Mouse (Mus musculus): ENCODE measurements around the gene Prkcsh. TPM values are rescaled to one million over a fixed set of nuclear protein-coding genes. Genes with fewer than 3 reads are reported as not detected.

The Prkcsh gene
- polyA plus RNA-seq, 1 experiment from 2014 or later, result 121 TPM

- H3K4me2 ChIP-seq (ENCODE audit: low read depth, low read length), result no peak overlapping the region
- 24% methylated on average over 2 of the region's 2 CpGs for WGBS
- H3K9me3 ChIP-seq (ENCODE audit: control insufficient read depth, low read length), result no peaks in the 10 kb centered on the region
- no peak overlapping the region for H3K27ac ChIP-seq (ENCODE audit: low read length)
- no peaks in the 10 kb centered on the region for H3K36me3 ChIP-seq (ENCODE audit: control insufficient read depth, insufficient read depth, low read length)
- H3K4me3 ChIP-seq (ENCODE audit: low read length), result no peak overlapping the region
- H3K9ac ChIP-seq (ENCODE audit: low read depth, low read length), result no peak overlapping the region
- H3K27me3 ChIP-seq (replicated peaks; ENCODE audit: control insufficient read depth, insufficient read depth, low read length), result no peaks in the 10 kb centered on the region; the same call in 1 of the 2 replicates
- no peaks in the 10 kb centered on the region for H3K4me1 ChIP-seq (ENCODE audit: control insufficient read depth, insufficient read depth, low read length)
- no peak for ATAC-seq
These were observed 24.6 kb upstream of the Prkcsh start for GRCm38 (mm10) chr9:21977972-21978371.

GRCm38 (mm10) chr9:21978398-21979128 is 24.0 kb upstream of the Prkcsh start:
- Histone ChIP-seq H3K27me3 (replicated peaks; ENCODE audit: control insufficient read depth, insufficient read depth, low read length) (no peaks in the 10 kb centered on the region; the same call in 1 of the 2 replicates), H3K4me3 (ENCODE audit: low read length) (no peak overlapping the region), H3K9me3 (ENCODE audit: control insufficient read depth, low read length) (no peaks in the 10 kb centered on the region), H3K36me3 (ENCODE audit: control insufficient read depth, insufficient read depth, low read length) (no peaks in the 10 kb centered on the region), H3K4me2 (ENCODE audit: low read depth, low read length) (no peak overlapping the region), H3K27ac (ENCODE audit: low read length) (no peak overlapping the region), H3K9ac (ENCODE audit: low read depth, low read length) (no peak overlapping the region), H3K4me1 (ENCODE audit: control insufficient read depth, insufficient read depth, low read length) (no peaks in the 10 kb centered on the region)
- 80% methylated on average over 4 of the region's 4 CpGs for WGBS
- no peak for ATAC-seq

GRCm38 (mm10) chr9:21983911-21984310 is 18.7 kb upstream of the Prkcsh start:
- H3K36me3 ChIP-seq (ENCODE audit: control insufficient read depth, insufficient read depth, low read length), result no peaks in the 10 kb centered on the region
- no peak overlapping the region for H3K27ac ChIP-seq (ENCODE audit: low read length)
- no peak overlapping the region for H3K4me3 ChIP-seq (ENCODE audit: low read length)
- WGBS, result 32% methylated on average over 3 of the region's 3 CpGs
- H3K9me3 ChIP-seq (ENCODE audit: control insufficient read depth, low read length), result no peaks in the 10 kb centered on the region
- peaks cover 23% of the 10 kb centered on the region for H3K27me3 ChIP-seq (replicated peaks; ENCODE audit: control insufficient read depth, insufficient read depth, low read length)
- H3K9ac ChIP-seq (ENCODE audit: low read depth, low read length), result no peak overlapping the region
- peaks cover 15% of the 10 kb centered on the region for H3K4me1 ChIP-seq (ENCODE audit: control insufficient read depth, insufficient read depth, low read length)
- ATAC-seq, result no peak
- H3K4me2 ChIP-seq (ENCODE audit: low read depth, low read length), result no peak overlapping the region

- no peak overlapping the region for H3K27ac ChIP-seq (ENCODE audit: low read length)
- peak overlapping the region; percentile 68 for H3K4me2 ChIP-seq (ENCODE audit: low read depth, low read length)
- 9% methylated on average over 36 of the region's 36 CpGs for WGBS
- ATAC-seq, result no peak
- H3K4me1 ChIP-seq (ENCODE audit: control insufficient read depth, insufficient read depth, low read length), result peaks cover 26% of the 10 kb centered on the region
- H3K36me3 ChIP-seq (ENCODE audit: control insufficient read depth, insufficient read depth, low read length), result no peaks in the 10 kb centered on the region
- no peaks in the 10 kb centered on the region for H3K9me3 ChIP-seq (ENCODE audit: control insufficient read depth, low read length)
- peak overlapping the region; percentile 54; the same call in 1 of the 2 replicates for H3K4me3 ChIP-seq (ENCODE audit: low read length)
- H3K9ac ChIP-seq (ENCODE audit: low read depth, low read length), result no peak overlapping the region
- peaks cover 59% of the 10 kb centered on the region for H3K27me3 ChIP-seq (replicated peaks; ENCODE audit: control insufficient read depth, insufficient read depth, low read length)
These were observed 14.8 kb upstream of the Prkcsh start for GRCm38 (mm10) chr9:21987592-21988342.

- Histone ChIP-seq H3K9me3 (ENCODE audit: control insufficient read depth, low read length) (no peaks in the 10 kb centered on the region), H3K4me1 (ENCODE audit: control insufficient read depth, insufficient read depth, low read length) (peaks cover 26% of the 10 kb centered on the region), H3K36me3 (ENCODE audit: control insufficient read depth, insufficient read depth, low read length) (no peaks in the 10 kb centered on the region), H3K27me3 (replicated peaks; ENCODE audit: control insufficient read depth, insufficient read depth, low read length) (peaks cover 63% of the 10 kb centered on the region), H3K4me2 (ENCODE audit: low read depth, low read length) (peak overlapping the region; percentile 68), H3K27ac (ENCODE audit: low read length) (no peak overlapping the region), H3K4me3 (ENCODE audit: low read length) (peak overlapping the region; percentile 54), H3K9ac (ENCODE audit: low read depth, low read length) (peak overlapping the region; percentile 63)
- 1% methylated on average over 32 of the region's 32 CpGs for WGBS
- ATAC-seq, result peak; percentile 55
These were observed 14.0 kb upstream of the Prkcsh start for GRCm38 (mm10) chr9:21988421-21989101.

- peak within 1 kb of the TSS; percentile 54 for H3K4me3 ChIP-seq (ENCODE audit: low read length)
- no peaks in the 10 kb centered on the region for H3K36me3 ChIP-seq (ENCODE audit: control insufficient read depth, insufficient read depth, low read length)
- peaks cover 26% of the 10 kb centered on the region for H3K4me1 ChIP-seq (ENCODE audit: control insufficient read depth, insufficient read depth, low read length)
- peak within 1 kb of the TSS; percentile 68 for H3K4me2 ChIP-seq (ENCODE audit: low read depth, low read length)
- ATAC-seq, result peak; percentile 45
- no peaks in the 10 kb centered on the region for H3K9me3 ChIP-seq (ENCODE audit: control insufficient read depth, low read length)
- peaks cover 63% of the 10 kb centered on the region for H3K27me3 ChIP-seq (replicated peaks; ENCODE audit: control insufficient read depth, insufficient read depth, low read length)
- peak within 1 kb of the TSS; percentile 63 for H3K9ac ChIP-seq (ENCODE audit: low read depth, low read length)
- H3K27ac ChIP-seq (ENCODE audit: low read length), result no peak within 1 kb of the TSS
- under 1% methylated on average over 42 of the region's 42 CpGs for WGBS
These were observed 13.1 kb upstream of the Prkcsh start, which contains the start of gene Rgl3 for GRCm38 (mm10) chr9:21989230-21990110. Rgl3 (minus strand) TSS chr9:21989446.

GRCm38 (mm10) chr9:21992227-21992626 is 10.4 kb upstream of the Prkcsh start:
- H3K4me1 ChIP-seq (ENCODE audit: control insufficient read depth, insufficient read depth, low read length), result peaks cover 26% of the 10 kb centered on the region
- no peak overlapping the region for H3K4me2 ChIP-seq (ENCODE audit: low read depth, low read length)
- H3K27ac ChIP-seq (ENCODE audit: low read length), result no peak overlapping the region
- ATAC-seq, result no peak
- no peaks in the 10 kb centered on the region for H3K9me3 ChIP-seq (ENCODE audit: control insufficient read depth, low read length)
- H3K9ac ChIP-seq (ENCODE audit: low read depth, low read length), result no peak overlapping the region
- H3K36me3 ChIP-seq (ENCODE audit: control insufficient read depth, insufficient read depth, low read length), result no peaks in the 10 kb centered on the region
- H3K27me3 ChIP-seq (replicated peaks; ENCODE audit: control insufficient read depth, insufficient read depth, low read length), result peaks cover 56% of the 10 kb centered on the region
- WGBS, result 71% methylated on average over 4 of the region's 4 CpGs
- H3K4me3 ChIP-seq (ENCODE audit: low read length), result no peak overlapping the region

- Histone ChIP-seq H3K9ac (ENCODE audit: low read depth, low read length) (no peak overlapping the region), H3K4me2 (ENCODE audit: low read depth, low read length) (no peak overlapping the region), H3K4me3 (ENCODE audit: low read length) (no peak overlapping the region), H3K27ac (ENCODE audit: low read length) (no peak overlapping the region), H3K36me3 (ENCODE audit: control insufficient read depth, insufficient read depth, low read length) (no peaks in the 10 kb centered on the region), H3K4me1 (ENCODE audit: control insufficient read depth, insufficient read depth, low read length) (no peaks in the 10 kb centered on the region), H3K27me3 (replicated peaks; ENCODE audit: control insufficient read depth, insufficient read depth, low read length) (peaks cover 16% of the 10 kb centered on the region), H3K9me3 (ENCODE audit: control insufficient read depth, low read length) (no peaks in the 10 kb centered on the region)
- ATAC-seq, result no peak
- 88% methylated on average over 3 of the region's 3 CpGs for WGBS
These were observed 6.3 kb upstream of the Prkcsh start for GRCm38 (mm10) chr9:21996178-21996867.
